In genomic region chr16:4886690-4887020, GRCm38 (mm10) we compare ENCODE assay signal across 8 mouse cellular contexts. TPM values are rescaled to one million over a fixed set of nuclear protein-coding genes. Genes with fewer than 3 reads are reported as not detected.
DNase-seq lines count a peak whose midpoint lies in the region; ATAC-seq and TF ChIP-seq lines count a peak whose summit lies in the region.

No protein-coding gene starts in this region.

- H3K9ac ChIP-seq in embryonic facial prominence, embryonic 11.5 days (replicated peaks; ENCODE audit: low read length) = peak overlapping the region; percentile 90
- H3K9ac ChIP-seq in hindbrain, postnatal 0 days (replicated peaks; ENCODE audit: low read length) = peak overlapping the region; percentile 95

- H3K4me2 ChIP-seq in embryonic facial prominence, embryonic 11.5 days (ENCODE audit: low read depth, low read length) = peak overlapping the region; percentile 76
- peak overlapping the region; percentile 87 for H3K4me2 ChIP-seq in hindbrain, postnatal 0 days (ENCODE audit: low read depth, low read length)

- WGBS in embryonic facial prominence, embryonic 11.5 days = 3% methylated on average over 8 of the region's 8 CpGs
- under 1% methylated on average over 8 of the region's 8 CpGs for WGBS in hindbrain, postnatal 0 days

- DNase-seq in layer of hippocampus, adult 2 months (ENCODE audit: low spot score in 2 of 2) = no peak
- no peak for DNase-seq in layer of hippocampus, postnatal 10 days (ENCODE audit: low spot score in 2 of 2)
- DNase-seq in embryonic facial prominence, embryonic 11.5 days (ENCODE audit: low spot score) = no peak
- no peak for DNase-seq in hindbrain, postnatal 0 days (ENCODE audit: low spot score)
- no peak for DNase-seq in left cerebral cortex, postnatal 25 days (ENCODE audit: low spot score in 2 of 2)
- DNase-seq in thymus, postnatal 25 days = no peak
- DNase-seq in kidney, postnatal 25 days = no peak

- peak overlapping the region; percentile 99 for H3K27ac ChIP-seq in layer of hippocampus, adult 2 months
- H3K27ac ChIP-seq in embryonic facial prominence, embryonic 11.5 days (replicated peaks; ENCODE audit: low read depth, low read length) = peak overlapping the region; percentile 53; the same call in 1 of the 2 replicates
- H3K27ac ChIP-seq in hindbrain, postnatal 0 days = peak overlapping the region; percentile 93

- no peaks in the 10 kb centered on the region for H3K36me3 ChIP-seq in embryonic facial prominence, embryonic 11.5 days (replicated peaks; ENCODE audit: control insufficient read depth, insufficient read depth, low read depth, low read length)
- H3K36me3 ChIP-seq in hindbrain, postnatal 0 days (ENCODE audit: insufficient read depth, low read length) = no peaks in the 10 kb centered on the region

- intact Hi-C loops in left cerebral cortex, postnatal 25 days (cut with DNase I) = loop anchor here (2.0 kb wide), 2 partner anchors 26 to 78 kb away; partner anchors contain the start of gene Anks3

- no peaks in the 10 kb centered on the region for H3K9me3 ChIP-seq in embryonic facial prominence, embryonic 11.5 days (replicated peaks; ENCODE audit: control insufficient read depth, low read length)
- H3K9me3 ChIP-seq in hindbrain, postnatal 0 days (ENCODE audit: low read length) = no peaks in the 10 kb centered on the region

- no peaks in the 10 kb centered on the region for H3K27me3 ChIP-seq in embryonic facial prominence, embryonic 11.5 days (ENCODE audit: control insufficient read depth, insufficient read depth, low read length)
- no peaks in the 10 kb centered on the region for H3K27me3 ChIP-seq in hindbrain, postnatal 0 days (ENCODE audit: insufficient read depth, low read length)

- TF ChIP-seq CTCF in layer of hippocampus, adult 2 months (conservative IDR thresholded peaks at IDR 0.05) = no peak
- no peak for TF ChIP-seq CTCF in hindbrain, postnatal 0 days (IDR thresholded peaks at IDR 0.05; ENCODE audit: low read depth)

- H3K4me1 ChIP-seq in embryonic facial prominence, embryonic 11.5 days (ENCODE audit: control insufficient read depth, insufficient read depth, low read length) = no peaks in the 10 kb centered on the region; the same call in 1 of the 2 replicates
- H3K4me1 ChIP-seq in hindbrain, postnatal 0 days (ENCODE audit: insufficient read depth, low read length) = peaks cover 14% of the 10 kb centered on the region

- H3K4me3 ChIP-seq in layer of hippocampus, adult 2 months = peak overlapping the region; percentile 80
- H3K4me3 ChIP-seq in embryonic facial prominence, embryonic 11.5 days (ENCODE audit: low read depth, low read length) = peak overlapping the region; percentile 90
- peak overlapping the region; percentile 93 for H3K4me3 ChIP-seq in hindbrain, postnatal 0 days (ENCODE audit: low read length)

- ATAC-seq in embryonic facial prominence, embryonic 11.5 days (replicated peaks; ENCODE audit: insufficient number of reproducible peaks, low FRiP score, low TSS enrichment, low read depth) = peak; percentile 42; the same call in 1 of the 2 replicates
- ATAC-seq in hindbrain, postnatal 0 days = no peak; the same call in 1 of the 2 replicates
- 0 out of 2 replicates have a peak, but pooled peaks have one; percentile 5 for ATAC-seq in monocyte, adult 5-6 weeks (replicated peaks; ENCODE audit: insufficient number of reproducible peaks, low FRiP score, low TSS enrichment, poor library complexity, severe bottlenecking)

RNA-seq across cellular contexts. Expression of gene Mgrn1, which starts 0.6 kb away (rescaled TPM):
- 100 to 1,000 TPM; 211 to 212 TPM for total RNA-seq in layer of hippocampus, adult 2 months (2021)
- 100 to 1,000 TPM; 164 to 168 TPM for total RNA-seq in layer of hippocampus, postnatal 10 days (2021)
- 67.9 and 72.2 TPM in 2 replicates for polyA plus RNA-seq in embryonic facial prominence, embryonic 11.5 days (2014; fragmentation: Nextera tagmentation; extraction: Ambion mirVana)
- total RNA-seq in hindbrain, postnatal 0 days (2014; rRNA removed) = 217 and 235 TPM in 2 replicates
- 123 and 126 TPM in 2 replicates for polyA plus RNA-seq in hindbrain, postnatal 0 days (2015; fragmentation: Nextera tagmentation; extraction: Ambion mirVana)
- 29.3 to 42.2 TPM (median 41.6 TPM) in 3 replicates for total RNA-seq in monocyte, adult 5-6 weeks (2017)
- 100 to 1,000 TPM; 200 to 206 TPM for total RNA-seq in left cerebral cortex, postnatal 25 days (2021)

RNA-seq across cellular contexts. Expression of gene Ubald1, which starts 6.5 kb away (rescaled TPM):
- 10 to 100 TPM; 95.8 to 96.4 TPM for total RNA-seq in layer of hippocampus, adult 2 months (2021)
- 10 to 100 TPM; 68.9 to 74.7 TPM for total RNA-seq in layer of hippocampus, postnatal 10 days (2021)
- polyA plus RNA-seq in embryonic facial prominence, embryonic 11.5 days (2014; fragmentation: Nextera tagmentation; extraction: Ambion mirVana) = 26.2 and 26.4 TPM in 2 replicates
- 37.6 and 38.8 TPM in 2 replicates for total RNA-seq in hindbrain, postnatal 0 days (2014; rRNA removed)
- polyA plus RNA-seq in hindbrain, postnatal 0 days (2015; fragmentation: Nextera tagmentation; extraction: Ambion mirVana) = 66.3 and 66.6 TPM in 2 replicates
- total RNA-seq in monocyte, adult 5-6 weeks (2017) = 11.3 to 32.6 TPM (median 13.8 TPM) in 3 replicates
- 10 to 100 TPM; 86.6 to 88.2 TPM for total RNA-seq in left cerebral cortex, postnatal 25 days (2021)

RNA-seq across cellular contexts. Expression of gene 4930562C15Rik, which starts 51.4 kb away (rescaled TPM):
- not detected for total RNA-seq in layer of hippocampus, adult 2 months (2021)
- total RNA-seq in layer of hippocampus, postnatal 10 days (2021) = not detected
- polyA plus RNA-seq in embryonic facial prominence, embryonic 11.5 days (2014; fragmentation: Nextera tagmentation; extraction: Ambion mirVana) = 0.28 TPM in 1 of 2 replicates, not detected in the other
- total RNA-seq in hindbrain, postnatal 0 days (2014; rRNA removed) = 0.47 TPM in 1 of 2 replicates, not detected in the other
- polyA plus RNA-seq in hindbrain, postnatal 0 days (2015; fragmentation: Nextera tagmentation; extraction: Ambion mirVana) = 0.29 and 0.31 TPM in 2 replicates
- 1.3 TPM in 1 of 3 replicates, not detected in the others for total RNA-seq in monocyte, adult 5-6 weeks (2017)
- not detected for total RNA-seq in left cerebral cortex, postnatal 25 days (2021)

RNA-seq across cellular contexts. Expression of gene Nudt16l1, which starts 51.9 kb away (rescaled TPM):
- 10 to 100 TPM; 79.1 to 79.6 TPM for total RNA-seq in layer of hippocampus, adult 2 months (2021)
- 10 to 100 TPM; 67.0 to 76.3 TPM for total RNA-seq in layer of hippocampus, postnatal 10 days (2021)
- polyA plus RNA-seq in embryonic facial prominence, embryonic 11.5 days (2014; fragmentation: Nextera tagmentation; extraction: Ambion mirVana) = 155 and 164 TPM in 2 replicates
- 29.8 and 43.0 TPM in 2 replicates for total RNA-seq in hindbrain, postnatal 0 days (2014; rRNA removed)
- polyA plus RNA-seq in hindbrain, postnatal 0 days (2015; fragmentation: Nextera tagmentation; extraction: Ambion mirVana) = 119 and 121 TPM in 2 replicates
- 12.0 to 18.7 TPM (median 17.1 TPM) in 3 replicates for total RNA-seq in monocyte, adult 5-6 weeks (2017)
- total RNA-seq in left cerebral cortex, postnatal 25 days (2021) = 10 to 100 TPM; 72.4 TPM
